Mouse (Mus musculus): ENCODE measurements around the gene Gm20388.

The Gm20388 gene

GRCm38 (mm10) chr8:122151541-122151940 lies 2240.9 kb downstream of the Gm20388 start:
- no peak for DNase-seq (ENCODE audit: extremely low spot score, low spot score)

- DNase-seq (ENCODE audit: extremely low spot score, low spot score): peak; percentile 48
Observed at GRCm38 (mm10) chr8:122155082-122155643, 2244.5 kb downstream of the Gm20388 start.

DNA sequence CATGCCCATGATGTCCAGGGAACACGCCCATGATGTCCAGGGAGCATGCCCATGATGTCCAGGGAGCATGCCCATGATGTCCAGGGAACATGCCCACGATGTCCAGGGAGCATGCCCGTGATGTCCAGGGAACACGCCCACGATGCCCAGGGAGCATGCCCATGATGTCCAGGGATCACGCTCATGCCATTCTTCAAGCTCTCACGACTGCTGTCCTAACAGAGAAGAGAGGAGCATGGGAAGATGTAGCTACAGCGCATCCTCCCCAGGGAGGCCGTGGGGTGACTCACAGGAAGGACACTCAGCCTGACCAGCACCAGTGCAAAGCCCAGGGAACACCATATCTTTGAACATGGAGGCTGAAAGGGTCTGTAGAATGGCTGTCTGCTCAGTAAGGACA lies 2245.3 kb downstream of the Gm20388 start:
- DNase-seq (ENCODE audit: extremely low spot score, low spot score): no peak

DNA sequence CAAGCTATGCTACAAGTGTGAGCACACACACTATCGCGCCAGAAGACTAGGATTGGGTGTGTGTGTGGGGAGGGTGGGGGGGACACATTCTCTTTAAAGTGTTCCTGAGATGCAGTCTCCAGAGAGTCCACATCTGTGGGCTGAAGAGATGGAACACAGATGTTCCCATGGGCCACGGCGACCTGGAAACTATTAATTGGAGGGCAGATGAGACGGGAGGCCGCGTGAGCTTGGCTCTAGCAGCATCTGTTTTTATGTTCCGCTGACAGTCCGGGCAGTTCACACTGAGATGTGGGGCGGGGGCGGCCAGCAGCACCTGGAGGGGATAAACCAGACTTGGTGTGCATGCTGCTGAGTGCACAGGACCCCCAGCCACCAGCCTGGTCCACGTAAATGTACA lies 2247.0 kb downstream of the Gm20388 start:
- peak; percentile 40 for DNase-seq (ENCODE audit: extremely low spot score, low spot score)

DNA sequence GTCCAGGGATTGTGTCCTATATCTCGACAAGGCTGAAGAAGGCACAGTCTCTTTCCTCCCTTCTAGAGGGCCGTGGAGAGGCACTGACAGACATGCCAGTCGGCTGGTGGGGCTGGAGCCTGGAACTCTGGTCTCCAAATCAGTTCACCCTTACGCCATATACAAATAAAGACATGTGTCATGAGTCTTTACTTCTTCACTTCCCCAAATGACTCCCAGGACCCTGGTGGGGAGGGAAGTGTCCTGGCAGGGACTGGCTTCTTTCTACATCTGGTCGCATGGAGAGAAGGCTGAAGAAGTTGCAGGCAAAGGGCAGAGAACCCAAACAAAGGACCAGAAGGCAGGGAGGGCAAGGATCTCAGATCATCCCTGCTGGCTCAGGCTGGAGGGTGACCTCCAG lies 2249.5 kb downstream of the Gm20388 start:
- DNase-seq (ENCODE audit: extremely low spot score, low spot score): no peak

DNA sequence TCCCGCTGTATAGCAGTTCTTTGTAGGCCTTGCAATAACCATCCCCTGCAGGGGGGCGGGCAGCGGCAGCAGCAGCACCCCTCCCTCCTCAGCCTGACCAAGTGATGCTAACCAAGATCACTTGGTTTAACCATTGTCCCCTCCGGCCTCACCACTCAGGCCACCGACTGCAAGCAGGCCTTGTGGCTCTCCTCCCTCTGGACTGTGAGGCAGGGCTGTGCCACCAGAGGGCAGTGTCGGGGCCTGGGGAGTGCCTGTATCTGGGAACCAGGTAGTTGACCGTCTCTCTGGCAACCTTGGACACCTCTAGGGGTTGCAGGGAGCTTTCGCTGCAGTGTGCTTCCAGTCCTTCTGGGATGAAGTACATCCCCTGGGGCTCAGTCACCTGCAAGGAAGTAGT lies 2252.4 kb downstream of the Gm20388 start:
- peak; percentile 85 for DNase-seq (ENCODE audit: extremely low spot score, low spot score)

- DNase-seq (ENCODE audit: extremely low spot score, low spot score): no peak
Observed at GRCm38 (mm10) chr8:122167204-122167860, 2256.7 kb downstream of the Gm20388 start.

GRCm38 (mm10) chr8:122169446-122169845 lies 2258.8 kb downstream of the Gm20388 start:
- no peak for DNase-seq (ENCODE audit: extremely low spot score, low spot score)

- no peak for DNase-seq (ENCODE audit: extremely low spot score, low spot score)
Observed at GRCm38 (mm10) chr8:122171823-122172222, 2261.2 kb downstream of the Gm20388 start.

DNA sequence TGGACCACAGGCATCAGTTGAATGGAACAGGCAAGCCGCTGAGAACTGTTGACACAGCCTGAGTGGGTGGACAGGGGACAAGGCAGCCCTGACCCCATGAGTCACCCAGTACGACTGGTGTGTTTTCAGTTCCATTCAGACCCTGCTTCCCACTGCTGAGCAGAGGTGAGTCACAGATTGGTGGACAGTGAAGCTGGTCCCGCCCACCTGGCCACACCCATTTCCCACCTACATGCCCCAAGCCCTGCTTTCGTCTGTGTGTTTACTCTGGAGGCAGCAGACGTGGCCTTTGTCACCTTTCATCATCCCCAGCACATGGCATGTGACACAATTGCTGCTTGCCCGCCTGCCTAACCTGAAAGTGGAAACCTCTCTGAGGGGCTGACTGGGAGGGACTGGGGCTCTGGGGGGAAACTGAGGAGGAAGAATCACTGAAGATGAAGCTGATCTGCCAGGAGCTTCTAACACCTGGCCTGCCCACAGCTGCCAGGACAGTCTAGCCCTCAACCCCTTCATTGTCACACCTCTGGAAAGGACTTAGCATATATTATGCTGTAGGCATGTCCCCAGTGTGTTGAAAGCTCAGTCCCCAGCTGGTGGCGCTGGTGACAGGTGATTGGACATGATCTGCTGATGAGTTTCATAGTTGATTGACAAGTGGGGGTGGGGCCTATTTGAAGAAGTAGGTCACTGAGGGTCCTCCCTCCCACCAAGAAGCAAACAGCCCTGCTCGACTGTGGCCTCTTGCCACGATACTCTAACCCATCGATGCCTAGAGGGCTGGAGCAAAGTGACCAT lies 2263.7 kb downstream of the Gm20388 start:
- no peak for DNase-seq (ENCODE audit: extremely low spot score, low spot score)

DNA sequence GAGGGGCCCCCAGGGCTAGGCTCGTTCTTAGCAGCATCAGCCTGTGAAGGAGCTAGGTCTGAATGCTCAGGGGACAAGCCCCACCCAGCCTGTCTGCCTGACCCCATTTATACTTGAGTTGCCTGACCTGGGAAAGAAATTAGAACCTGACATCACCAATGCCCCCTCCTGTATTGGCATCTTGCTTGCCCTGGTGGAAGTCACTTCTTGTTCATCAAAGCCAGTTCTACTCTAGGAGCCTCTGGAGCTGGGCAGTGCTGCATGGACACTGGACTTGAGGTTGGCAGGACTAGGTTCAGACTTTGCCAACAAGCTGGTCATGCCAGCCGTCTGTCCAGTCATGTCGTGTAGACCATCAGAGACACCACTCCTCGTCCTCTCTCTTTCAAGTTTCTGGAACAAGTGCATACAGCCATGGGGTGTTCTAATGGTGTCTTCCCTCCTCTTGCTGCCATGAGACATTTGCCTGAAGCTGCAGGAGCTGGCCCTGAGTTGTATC lies 2267.8 kb downstream of the Gm20388 start:
- no peak for DNase-seq (ENCODE audit: extremely low spot score, low spot score)

DNA sequence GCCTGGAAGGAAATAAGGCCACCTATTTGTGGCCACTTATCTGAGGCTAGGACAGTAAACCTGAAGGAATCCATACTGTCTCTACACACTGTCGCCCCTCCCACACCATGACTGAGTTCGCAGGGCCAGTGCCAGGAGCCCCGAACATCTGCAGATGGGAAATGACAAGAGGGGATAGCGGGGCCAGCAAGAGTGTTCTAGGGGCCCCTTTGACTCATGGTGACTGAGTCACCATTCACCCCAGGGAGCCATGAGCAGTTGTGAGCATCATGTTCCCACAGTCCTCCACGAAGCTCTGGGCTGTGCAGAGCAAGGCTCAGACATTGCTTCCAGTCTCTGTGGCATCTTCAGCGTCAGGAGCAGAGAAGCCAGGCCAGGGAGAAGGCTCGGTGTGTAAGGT lies 2268.7 kb downstream of the Gm20388 start:
- DNase-seq (ENCODE audit: extremely low spot score, low spot score): no peak

- no peak for DNase-seq (ENCODE audit: extremely low spot score, low spot score)
Observed at GRCm38 (mm10) chr8:122180116-122180515, 2269.5 kb downstream of the Gm20388 start.

GRCm38 (mm10) chr8:122181414-122181813 lies 2270.8 kb downstream of the Gm20388 start:
- DNase-seq (ENCODE audit: extremely low spot score, low spot score): peak; percentile 27

GRCm38 (mm10) chr8:122181991-122182390 lies 2271.3 kb downstream of the Gm20388 start:
- DNase-seq (ENCODE audit: extremely low spot score, low spot score): no peak

DNA sequence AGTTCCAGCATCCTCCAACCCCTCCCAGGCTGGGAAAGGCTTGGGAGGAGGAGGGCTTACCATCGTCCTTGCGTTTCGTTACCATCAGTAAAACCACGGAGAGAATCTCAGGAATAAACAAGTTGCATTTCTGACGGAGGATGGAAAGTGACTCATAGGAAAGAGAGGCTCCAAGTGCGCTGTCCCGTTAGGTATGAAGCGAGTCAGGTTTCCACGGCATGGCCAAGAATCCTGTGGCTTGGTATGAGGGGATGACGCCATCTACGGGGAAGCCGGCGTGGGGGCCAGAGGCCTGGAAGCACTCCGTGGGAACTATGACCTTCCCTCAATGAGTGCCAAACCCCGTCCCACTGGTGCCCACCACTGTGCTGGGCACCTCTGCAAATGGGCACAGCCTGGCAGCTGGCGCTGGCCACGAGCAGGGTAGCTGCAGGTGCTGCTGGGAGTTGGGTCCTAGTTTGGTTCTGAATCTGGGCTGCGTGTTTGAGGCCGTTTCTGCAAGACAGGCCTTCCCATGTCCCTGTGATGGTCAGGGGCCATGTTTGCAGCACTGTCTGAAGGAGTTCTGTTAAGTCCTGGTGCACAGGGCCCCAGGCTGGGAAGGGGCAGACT lies 2275.8 kb downstream of the Gm20388 start:
- DNase-seq (ENCODE audit: extremely low spot score, low spot score): no peak

DNA sequence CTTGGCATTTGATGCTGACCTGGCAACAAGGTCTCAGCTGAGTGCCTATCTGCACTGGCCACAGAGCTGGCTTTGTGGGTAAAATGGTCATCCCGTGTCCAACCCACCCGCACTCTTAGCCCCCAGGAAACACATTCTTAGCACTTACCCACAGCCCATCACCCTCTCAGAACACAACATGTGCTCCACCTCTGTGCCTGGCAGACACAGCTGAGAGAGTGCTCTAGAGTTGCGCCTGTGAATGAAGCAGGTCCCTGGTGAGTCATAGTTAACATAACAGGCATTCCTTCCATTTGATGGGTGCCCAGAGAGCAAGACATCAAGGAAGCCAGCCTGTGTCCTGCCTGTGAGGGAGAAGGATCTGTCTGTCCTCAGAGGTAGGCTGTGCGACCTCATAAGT lies 2276.6 kb downstream of the Gm20388 start:
- no peak for DNase-seq (ENCODE audit: extremely low spot score, low spot score)

- no peak for DNase-seq (ENCODE audit: extremely low spot score, low spot score)
Observed at GRCm38 (mm10) chr8:122190349-122191053, 2279.9 kb downstream of the Gm20388 start.

GRCm38 (mm10) chr8:122191054-122191376 lies 2280.4 kb downstream of the Gm20388 start:
- no peak for DNase-seq (ENCODE audit: extremely low spot score, low spot score)

GRCm38 (mm10) chr8:122192771-122193170 lies 2282.1 kb downstream of the Gm20388 start:
- no peak for DNase-seq (ENCODE audit: extremely low spot score, low spot score)

- DNase-seq (ENCODE audit: extremely low spot score, low spot score): no peak
Observed at GRCm38 (mm10) chr8:122193521-122193920, 2282.9 kb downstream of the Gm20388 start.
